Mouse (Mus musculus): ENCODE results near the gene Gm12166. TPM values are rescaled to one million over a fixed set of nuclear protein-coding genes. Genes with fewer than 3 reads are reported as not detected.
A peak's percentile ranks its signal among the peaks of the same experiment; 100 is the strongest.

The Gm12166 gene
- total RNA-seq, 2 experiments from 2014 or later: 1.2 to 2.8 TPM

DNA sequence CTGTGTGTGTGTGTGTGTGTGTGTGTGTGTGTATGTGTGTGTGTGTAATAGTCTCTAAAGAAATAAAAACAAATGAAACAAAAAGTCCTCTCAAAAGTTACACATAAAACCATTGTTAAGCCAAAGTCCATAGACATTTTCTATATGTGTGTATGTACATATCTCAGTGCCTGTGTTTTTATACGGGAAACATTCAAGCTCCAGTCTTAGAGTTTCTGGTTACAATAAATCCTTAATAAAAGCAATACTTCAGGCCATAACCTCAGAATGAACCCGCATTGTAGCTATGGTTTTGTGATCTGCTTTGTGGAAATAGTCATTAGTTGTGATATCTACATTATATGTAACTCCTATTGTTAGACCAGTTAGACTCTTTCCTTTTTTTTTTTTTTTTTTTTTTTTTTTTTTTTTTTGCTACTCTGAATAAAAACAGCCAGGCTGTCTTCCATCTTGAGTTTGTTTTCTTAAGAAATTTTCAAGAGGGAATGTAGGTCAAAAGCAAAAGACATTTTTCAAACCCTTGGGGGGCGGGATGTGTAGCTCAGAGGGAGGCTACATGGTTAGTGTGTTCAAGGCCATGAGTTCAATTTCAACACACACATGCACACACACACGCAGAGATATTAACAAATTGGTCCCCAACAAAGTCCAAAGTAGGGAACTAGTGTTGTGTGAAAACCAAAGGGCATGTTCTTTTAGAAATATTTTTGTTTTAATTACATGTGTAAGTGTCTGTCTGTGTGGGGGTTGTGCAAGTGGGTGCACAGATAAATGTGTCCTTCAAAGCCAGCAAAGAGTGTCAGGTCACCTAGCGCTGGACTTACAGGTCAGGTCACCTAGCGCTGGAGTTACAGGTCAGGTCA, 23.9 kb downstream of the Gm12166 start:
- intact Hi-C loops (cut with DNase I): no loop called here
- no peak for DNase-seq (ENCODE audit: low spot score in 2 of 2)

DNA sequence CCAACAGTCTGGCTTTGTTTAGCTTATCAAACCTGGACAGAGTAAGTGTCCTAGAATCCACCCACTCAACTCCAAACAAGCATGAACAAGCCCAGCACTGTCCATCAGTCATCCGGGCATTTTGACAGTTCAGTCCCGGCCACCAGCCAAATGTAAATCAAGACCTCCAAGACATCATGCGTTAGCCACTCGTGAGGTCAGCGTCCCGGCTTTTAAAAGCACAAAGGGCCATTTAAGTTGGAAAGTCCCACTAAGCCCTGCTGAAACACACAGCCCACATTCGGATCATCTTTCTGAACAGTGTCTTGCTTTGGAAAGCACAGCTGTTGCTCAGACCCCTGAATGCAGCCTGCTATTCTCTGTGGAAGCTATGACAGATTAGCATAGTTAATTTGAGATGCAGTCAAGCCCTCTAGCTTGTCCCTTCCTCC, 26.1 kb downstream of the Gm12166 start:
- intact Hi-C loops (cut with DNase I): no loop called here

DNA sequence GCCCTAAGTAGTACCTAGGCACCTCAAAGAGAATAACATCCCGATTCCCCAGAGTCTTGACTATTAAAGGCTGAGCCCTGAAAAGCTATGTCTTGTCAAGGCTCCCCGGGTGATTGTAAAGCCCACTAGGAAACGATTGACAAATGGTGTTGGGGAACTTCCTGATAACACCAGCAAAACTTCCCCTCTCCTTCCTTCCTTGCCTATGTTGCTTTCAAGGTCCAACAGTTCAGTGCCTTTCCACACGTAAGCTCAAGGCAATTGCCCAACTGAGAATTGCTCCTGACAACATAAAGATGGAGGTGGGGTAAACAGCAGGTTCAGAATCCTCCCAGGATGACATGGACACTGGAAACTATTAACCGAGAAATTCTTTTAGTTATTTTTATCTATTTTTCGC, 29.1 kb downstream of the Gm12166 start:
- intact Hi-C loops (cut with DNase I): no loop called here
- no peak for DNase-seq (ENCODE audit: low spot score in 2 of 2)

More for the DNA sequence above, 26.1 kb downstream of the Gm12166 start:
- no peak for DNase-seq (ENCODE audit: low spot score in 2 of 2)

- intact Hi-C loops (cut with DNase I): no loop called here
Measured at GRCm38 (mm10) chr11:46021850-46022249, 30.3 kb downstream of the Gm12166 start.

GRCm38 (mm10) chr11:46020246-46020645, 31.9 kb downstream of the Gm12166 start:
- intact Hi-C loops (cut with DNase I): no loop called here
- DNase-seq (ENCODE audit: low spot score in 2 of 2): no peak

More at GRCm38 (mm10) chr11:46021850-46022249, 30.3 kb downstream of the Gm12166 start:
- no peak for DNase-seq (ENCODE audit: low spot score in 2 of 2)

DNA sequence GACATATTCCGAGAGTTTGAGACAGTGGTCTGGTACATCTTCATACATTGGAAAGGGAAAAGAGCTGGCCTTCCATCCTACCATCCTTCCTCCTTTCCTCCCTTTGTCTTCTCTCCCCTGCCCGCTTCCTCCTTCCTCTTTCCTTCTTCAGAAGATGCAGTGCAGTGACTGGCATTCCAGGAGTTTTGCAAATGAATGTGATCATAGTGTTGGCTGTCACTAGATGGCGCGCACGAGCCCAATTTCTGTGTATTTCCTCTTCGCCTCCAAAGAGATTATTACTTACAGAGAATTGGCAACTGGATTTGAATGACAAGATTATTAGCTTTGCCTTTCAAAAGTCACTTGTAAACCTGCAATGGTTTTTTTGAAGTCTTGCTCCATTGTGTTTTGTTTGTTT, 36.1 kb downstream of the Gm12166 start:
- intact Hi-C loops (cut with DNase I): no loop called here
- DNase-seq (ENCODE audit: low spot score in 2 of 2): peak; percentile 75 to 77

Small RNA genes within 50 kb of the gene (microRNA-seq; reads per million reads assigned to microRNA genes)
- gene Mir8100: 0 reads per million in 2 experiments

Other genes starting within 250 kb of the Gm12166 start
- 10 to 100 TPM; 51.1 to 52.3 TPM for gene Clint1, start 200.3 kb downstream of the Gm12166 start, total RNA-seq (2021)
- 10 to 100 TPM; 31.0 to 33.3 TPM for gene Lsm11, start 107.4 kb downstream of the Gm12166 start, total RNA-seq (2021)
- 10 to 100 TPM; 12.4 to 12.7 TPM for gene Thg1l, start 96.8 kb downstream of the Gm12166 start, total RNA-seq (2021)
- gene Sox30, start 72.0 kb downstream of the Gm12166 start, total RNA-seq (2021): under 1 TPM; 0.16 to 0.27 TPM
- gene Adam19, start 3.7 kb upstream of the Gm12166 start, total RNA-seq (2021): 10 to 100 TPM; 23.6 to 26.8 TPM
- gene Nipal4, start 114.2 kb upstream of the Gm12166 start, total RNA-seq (2021): 1 to 10 TPM; 1.6 to 1.9 TPM
- 1 to 10 TPM; 5.6 to 6.1 TPM for gene Fndc9, start 183.2 kb upstream of the Gm12166 start, total RNA-seq (2021)